Mouse (Mus musculus): ENCODE results near the gene Evc.

Gene Evc

DNA sequence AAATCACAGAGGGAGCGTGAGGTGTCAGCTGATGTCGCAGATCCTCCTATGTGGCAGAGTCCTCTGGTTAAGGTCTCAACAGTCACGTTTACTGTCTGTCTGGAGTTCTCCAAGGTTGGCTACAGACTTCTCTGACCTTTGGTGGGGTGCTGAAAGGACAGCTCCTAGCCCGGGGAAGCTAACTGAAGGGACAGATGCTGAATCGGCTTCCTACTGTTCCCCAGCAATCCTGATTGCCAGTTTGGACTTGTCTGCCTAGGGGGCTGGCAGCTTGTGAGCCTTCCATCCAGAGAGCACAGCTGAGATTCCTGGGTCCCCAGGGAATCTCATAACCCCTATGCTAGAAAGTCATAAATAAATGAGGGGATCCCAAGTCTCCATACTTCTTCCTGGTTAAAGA is 96.1 kb downstream of the Evc start:
- no peak for DNase-seq

Data from thymus, postnatal 14 days (tissue).